Mouse (Mus musculus): ENCODE measurements around the gene Rpl5. TPM values are rescaled to one million over a fixed set of nuclear protein-coding genes. Genes with fewer than 3 reads are reported as not detected.
"Not testable (repeated sequence)": the region's sequence is repeated elsewhere in the genome, so short reads cannot be mapped to it uniquely, and the experiment has no call there.

Gene Rpl5
- polyA plus RNA-seq, 2 experiments: 66.4 to 273 TPM

DNA sequence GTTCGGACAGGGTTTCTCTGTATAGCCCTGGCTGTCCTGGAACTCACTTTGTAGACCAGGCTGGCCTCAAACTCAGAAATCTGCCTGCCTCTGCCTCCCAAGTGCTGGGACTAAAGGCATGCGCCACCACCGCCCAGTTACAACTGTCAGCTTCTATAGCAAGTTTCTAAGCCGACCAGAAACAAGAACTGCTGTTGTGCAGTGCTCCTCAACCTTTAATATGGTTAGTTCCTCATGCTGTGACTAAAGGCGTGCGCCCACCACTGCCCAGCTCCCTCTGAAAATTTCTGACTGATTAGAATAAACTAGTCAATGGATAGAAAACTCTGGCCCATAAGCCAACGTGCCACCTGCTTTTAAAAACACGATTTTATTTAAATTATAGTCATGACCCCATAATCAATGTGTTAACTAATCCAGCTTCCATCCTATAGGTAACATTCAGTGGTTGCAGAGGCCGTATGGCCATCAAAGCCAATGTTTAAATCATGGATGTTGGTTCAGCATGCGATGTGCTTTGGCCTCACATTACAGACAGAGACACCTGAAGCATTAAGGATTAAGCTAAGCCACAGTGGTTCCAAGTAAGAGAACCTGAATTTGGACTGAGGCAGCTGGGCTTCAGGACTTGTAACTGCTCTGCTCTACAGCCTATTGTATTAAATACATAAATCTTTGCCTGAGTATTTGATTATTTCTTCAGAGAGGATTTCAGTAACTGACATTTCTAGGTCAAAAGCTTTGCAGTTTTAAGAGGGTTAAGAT is 36.5 kb downstream of the Rpl5 start:
- no peak for TF ChIP-seq POLR2A (IDR thresholded peaks at IDR 0.05; ENCODE audit: borderline replicate concordance, extremely low read depth, insufficient read depth, insufficient read length)
- Histone ChIP-seq H3K4me2 (replicated peaks; ENCODE audit: low read depth, low read length, severe bottlenecking) (no peak overlapping the region), H3K36me3 (ENCODE audit: control insufficient read depth, insufficient read depth, low read length) (no peaks in the 10 kb centered on the region), H3K9ac (ENCODE audit: low read depth, low read length, severe bottlenecking) (no peak overlapping the region), H3K27ac (replicated peaks; ENCODE audit: low read depth, low read length) (no peak overlapping the region), H3K4me1 (ENCODE audit: control insufficient read depth, insufficient read depth, low read length) (peaks cover 2% of the 10 kb centered on the region), H3K27me3 (ENCODE audit: control insufficient read depth, insufficient read depth, low read length) (no peaks in the 10 kb centered on the region), H3K4me3 (replicated peaks; ENCODE audit: low read length) (no peak overlapping the region), H3K9me3 (ENCODE audit: control insufficient read depth, low read length) (no peaks in the 10 kb centered on the region)
- no peak for ATAC-seq (ENCODE audit: low FRiP score, low read depth)
- WGBS: 88% methylated on average over 10 of the region's 10 CpGs
- DNase-seq (ENCODE audit: low spot score): no peak

- DNase-seq (ENCODE audit: low spot score); H3K9ac ChIP-seq (ENCODE audit: low read depth, low read length, severe bottlenecking); H3K4me3 ChIP-seq (replicated peaks; ENCODE audit: low read length); H3K36me3 ChIP-seq (ENCODE audit: control insufficient read depth, insufficient read depth, low read length); H3K4me2 ChIP-seq (replicated peaks; ENCODE audit: low read depth, low read length, severe bottlenecking); H3K4me1 ChIP-seq (ENCODE audit: control insufficient read depth, insufficient read depth, low read length); H3K27me3 ChIP-seq (ENCODE audit: control insufficient read depth, insufficient read depth, low read length); H3K27ac ChIP-seq (replicated peaks; ENCODE audit: low read depth, low read length); H3K9me3 ChIP-seq (ENCODE audit: control insufficient read depth, low read length); ATAC-seq (ENCODE audit: low FRiP score, low read depth): not testable (repeated sequence)
- 86% methylated on average over 1 of the region's 1 CpGs for WGBS
These were observed 38.2 kb downstream of the Rpl5 start for GRCm38 (mm10) chr5:107938483-107938882.

DNA sequence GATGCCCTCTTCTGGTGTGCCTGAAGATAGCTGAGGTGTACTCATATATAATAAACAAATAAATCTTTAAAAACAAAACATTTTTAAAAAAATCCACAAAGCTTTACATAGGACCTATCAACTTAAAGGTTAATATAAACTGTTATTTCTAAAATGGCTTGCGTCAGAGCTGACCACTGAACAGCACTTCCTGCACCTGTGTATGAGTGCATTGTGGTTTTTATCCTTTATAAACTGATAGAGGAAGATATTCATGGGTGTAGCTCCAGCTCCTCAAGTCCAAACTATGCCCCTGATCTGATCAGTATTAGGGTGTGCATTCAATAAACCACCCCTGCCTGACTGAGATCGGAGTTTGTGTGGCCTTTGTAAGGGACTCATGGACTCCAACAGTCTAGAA is 38.6 kb downstream of the Rpl5 start:
- Histone ChIP-seq H3K9ac (ENCODE audit: low read depth, low read length, severe bottlenecking) (no peak overlapping the region), H3K27ac (replicated peaks; ENCODE audit: low read depth, low read length) (no peak overlapping the region), H3K4me2 (replicated peaks; ENCODE audit: low read depth, low read length, severe bottlenecking) (no peak overlapping the region), H3K9me3 (ENCODE audit: control insufficient read depth, low read length) (no peaks in the 10 kb centered on the region), H3K27me3 (ENCODE audit: control insufficient read depth, insufficient read depth, low read length) (no peaks in the 10 kb centered on the region), H3K4me1 (ENCODE audit: control insufficient read depth, insufficient read depth, low read length) (peaks cover under 1% of the 10 kb centered on the region; the same call in 1 of the 2 replicates), H3K36me3 (ENCODE audit: control insufficient read depth, insufficient read depth, low read length) (no peaks in the 10 kb centered on the region), H3K4me3 (replicated peaks; ENCODE audit: low read length) (no peak overlapping the region)
- TF ChIP-seq POLR2A (IDR thresholded peaks at IDR 0.05; ENCODE audit: borderline replicate concordance, extremely low read depth, insufficient read depth, insufficient read length): no peak
- WGBS: 87% methylated on average over 2 of the region's 2 CpGs
- DNase-seq (ENCODE audit: low spot score) (no peak), ATAC-seq (ENCODE audit: low FRiP score, low read depth) (no peak)

- H3K4me1 ChIP-seq (ENCODE audit: control insufficient read depth, insufficient read depth, low read length): no peaks in the 10 kb centered on the region
- WGBS: 80% methylated on average over 3 of the region's 3 CpGs
- no peaks in the 10 kb centered on the region for H3K36me3 ChIP-seq (ENCODE audit: control insufficient read depth, insufficient read depth, low read length)
- no peaks in the 10 kb centered on the region for H3K27me3 ChIP-seq (ENCODE audit: control insufficient read depth, insufficient read depth, low read length)
- DNase-seq (ENCODE audit: low spot score): no peak
- H3K4me3 ChIP-seq (replicated peaks; ENCODE audit: low read length): no peak overlapping the region
- no peak overlapping the region for H3K4me2 ChIP-seq (replicated peaks; ENCODE audit: low read depth, low read length, severe bottlenecking)
- ATAC-seq (ENCODE audit: low FRiP score, low read depth): no peak
- TF ChIP-seq POLR2A (IDR thresholded peaks at IDR 0.05; ENCODE audit: borderline replicate concordance, extremely low read depth, insufficient read depth, insufficient read length): no peak
- H3K27ac ChIP-seq (replicated peaks; ENCODE audit: low read depth, low read length): no peak overlapping the region
- H3K9ac ChIP-seq (ENCODE audit: low read depth, low read length, severe bottlenecking): no peak overlapping the region
- no peaks in the 10 kb centered on the region for H3K9me3 ChIP-seq (ENCODE audit: control insufficient read depth, low read length)
These were observed 39.4 kb downstream of the Rpl5 start for GRCm38 (mm10) chr5:107939701-107940100.

GRCm38 (mm10) chr5:107941222-107941621 is 40.9 kb downstream of the Rpl5 start:
- Histone ChIP-seq H3K4me3 (replicated peaks; ENCODE audit: low read length) (no peak overlapping the region), H3K9me3 (ENCODE audit: control insufficient read depth, low read length) (no peaks in the 10 kb centered on the region), H3K36me3 (ENCODE audit: control insufficient read depth, insufficient read depth, low read length) (no peaks in the 10 kb centered on the region), H3K27ac (replicated peaks; ENCODE audit: low read depth, low read length) (no peak overlapping the region), H3K4me1 (ENCODE audit: control insufficient read depth, insufficient read depth, low read length) (no peaks in the 10 kb centered on the region), H3K27me3 (ENCODE audit: control insufficient read depth, insufficient read depth, low read length) (no peaks in the 10 kb centered on the region), H3K9ac (ENCODE audit: low read depth, low read length, severe bottlenecking) (no peak overlapping the region), H3K4me2 (replicated peaks; ENCODE audit: low read depth, low read length, severe bottlenecking) (no peak overlapping the region)
- TF ChIP-seq POLR2A (IDR thresholded peaks at IDR 0.05; ENCODE audit: borderline replicate concordance, extremely low read depth, insufficient read depth, insufficient read length): no peak
- WGBS: 57% methylated on average over 6 of the region's 6 CpGs
- DNase-seq (ENCODE audit: low spot score) (no peak), ATAC-seq (ENCODE audit: low FRiP score, low read depth) (no peak)

Measured in limb, embryonic 14.5 days (tissue).